Comparison of ENCODE assay signal across 10 mouse cellular contexts in the genomic region with DNA sequence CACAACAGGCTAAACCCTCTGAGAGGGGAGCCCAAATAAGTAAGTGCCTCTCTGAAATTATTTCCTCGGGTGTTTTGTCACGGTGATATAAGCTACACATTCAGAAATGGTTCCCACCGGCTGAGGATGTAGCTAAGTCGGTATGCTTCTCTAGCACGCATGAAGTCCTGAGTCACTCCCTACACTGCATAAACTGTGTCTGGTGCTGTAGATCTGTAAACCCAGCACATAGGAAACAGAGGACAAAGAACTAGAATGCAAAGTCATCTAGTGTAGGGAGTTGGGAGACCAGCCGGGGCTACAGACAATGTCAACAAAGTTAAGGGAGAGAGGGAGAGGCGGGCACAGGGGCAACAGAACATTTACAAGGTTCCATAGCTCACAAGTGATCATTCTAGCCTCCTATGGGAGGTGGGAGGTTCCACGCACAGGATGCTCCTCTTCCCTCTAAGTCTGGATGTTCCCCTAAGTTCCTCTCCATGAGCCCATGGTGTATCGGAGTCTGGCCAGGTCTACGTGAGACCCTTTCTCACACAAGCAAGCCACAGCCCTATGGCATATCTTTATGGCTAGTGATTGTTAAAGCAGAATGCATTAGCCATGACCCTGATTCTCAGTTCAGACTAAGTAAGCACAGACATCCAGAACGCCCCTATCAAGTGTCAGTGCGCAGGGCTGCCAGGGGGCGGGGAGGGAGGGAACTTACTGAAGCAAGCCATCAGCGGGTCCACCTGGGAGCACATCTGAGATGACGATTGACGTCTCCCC.
DNase-seq lines count a peak whose midpoint lies in the region; ATAC-seq and TF ChIP-seq lines count a peak whose summit lies in the region.
"Had no signal": no experiment of that assay in that cellular context is flagged by ENCODE, and none has a peak within 500 bp of the region (broad histone marks: within the 10 kb centered on the region; RNA-seq: fewer than 3 reads in every experiment).

No protein-coding gene starts in this region.

- H3K9me3 ChIP-seq in heart, embryonic 15.5 days (replicated peaks) = no peaks in the 10 kb centered on the region
- no peaks in the 10 kb centered on the region for H3K9me3 ChIP-seq in embryonic facial prominence, embryonic 14.5 days (ENCODE audit: control insufficient read depth, low read length)
- H3K9me3 ChIP-seq in hindbrain, postnatal 0 days (ENCODE audit: low read length) = no peaks in the 10 kb centered on the region
- H3K9me3 ChIP-seq: G1E had no signal

- ATAC-seq in heart, embryonic 15.5 days (replicated peaks; ENCODE audit: insufficient number of reproducible peaks, insufficient read depth, low FRiP score, low read depth) = no peak
- ATAC-seq in embryonic facial prominence, embryonic 14.5 days (ENCODE audit: low read depth) = peak; percentile 53; the same call in 1 of the 2 replicates
- peak; percentile 35; the same call in 1 of the 2 replicates for ATAC-seq in hindbrain, postnatal 0 days
- no peak for ATAC-seq in erythroid progenitor cell, adult 5-6 weeks (replicated peaks; ENCODE audit: low FRiP score, poor library complexity, severe bottlenecking)

- H3K4me1 ChIP-seq in heart, embryonic 15.5 days (replicated peaks) = peaks cover 17% of the 10 kb centered on the region
- peaks cover 7% of the 10 kb centered on the region; the same call in 1 of the 2 replicates for H3K4me1 ChIP-seq in embryonic facial prominence, embryonic 14.5 days (ENCODE audit: control insufficient read depth, insufficient read depth, low read length)
- H3K4me1 ChIP-seq in hindbrain, postnatal 0 days (ENCODE audit: insufficient read depth, low read length) = no peaks in the 10 kb centered on the region

- WGBS in heart, embryonic 15.5 days = 62% methylated on average over 16 of the region's 16 CpGs
- WGBS in embryonic facial prominence, embryonic 14.5 days = 57% methylated on average over 16 of the region's 16 CpGs
- 76% methylated on average over 16 of the region's 16 CpGs for whole genome bisulfite sequencing in hindbrain, postnatal 0 days

- TF ChIP-seq CTCF in hindbrain, postnatal 0 days (IDR thresholded peaks at IDR 0.05; ENCODE audit: low read depth) = no peak

- no peak for DNase-seq in heart, postnatal 14 days
- peak; percentile 47 for DNase-seq in embryonic facial prominence, embryonic 14.5 days (ENCODE audit: low spot score)
- no peak for DNase-seq in hindbrain, postnatal 0 days (ENCODE audit: low spot score)
- DNase-seq in neural tube, embryonic 10.5 days (ENCODE audit: extremely low spot score, low spot score) = peak; percentile 34
- no peak for DNase-seq in left cerebral cortex, postnatal 14 days (ENCODE audit: low spot score in 2 of 2)
- no peak for DNase-seq in adrenal gland, adult 2 months
- DNase-seq: cerebellum, adult 11 months had no signal

- no peak overlapping the region for H3K9ac ChIP-seq in heart, embryonic 15.5 days
- H3K9ac ChIP-seq in embryonic facial prominence, embryonic 14.5 days (ENCODE audit: low read depth, low read length) = peak overlapping the region; percentile 37
- 0 out of 2 replicates have a peak overlapping the region, but pooled peaks have one; percentile 13 for H3K9ac ChIP-seq in hindbrain, postnatal 0 days (replicated peaks; ENCODE audit: low read length)

- no peaks in the 10 kb centered on the region for H3K27me3 ChIP-seq in heart, embryonic 15.5 days
- no peaks in the 10 kb centered on the region for H3K27me3 ChIP-seq in embryonic facial prominence, embryonic 14.5 days (replicated peaks; ENCODE audit: control insufficient read depth, insufficient read depth, low read length)
- no peaks in the 10 kb centered on the region for H3K27me3 ChIP-seq in hindbrain, postnatal 0 days (ENCODE audit: insufficient read depth, low read length)

- H3K27ac ChIP-seq in heart, embryonic 15.5 days = no peak overlapping the region
- H3K27ac ChIP-seq in embryonic facial prominence, embryonic 14.5 days (replicated peaks; ENCODE audit: low read depth, low read length) = no peak overlapping the region
- no peak overlapping the region for H3K27ac ChIP-seq in hindbrain, postnatal 0 days

- peaks cover 35% of the 10 kb centered on the region for H3K36me3 ChIP-seq in heart, embryonic 15.5 days
- H3K36me3 ChIP-seq in embryonic facial prominence, embryonic 14.5 days (ENCODE audit: control insufficient read depth, insufficient read depth, low read length) = peaks cover 19% of the 10 kb centered on the region
- H3K36me3 ChIP-seq in hindbrain, postnatal 0 days (ENCODE audit: insufficient read depth, low read length) = peaks cover 6% of the 10 kb centered on the region; the same call in 1 of the 2 replicates
- H3K36me3 ChIP-seq: G1E had no signal

- H3K4me2 ChIP-seq in heart, embryonic 15.5 days = peak overlapping the region; percentile 50
- H3K4me2 ChIP-seq in embryonic facial prominence, embryonic 14.5 days (ENCODE audit: low read depth, low read length) = peak overlapping the region; percentile 56
- peak overlapping the region; percentile 57 for H3K4me2 ChIP-seq in hindbrain, postnatal 0 days (ENCODE audit: low read depth, low read length)

- H3K4me3 ChIP-seq in heart, embryonic 15.5 days = peak overlapping the region; percentile 21
- peak overlapping the region; percentile 32 for H3K4me3 ChIP-seq in embryonic facial prominence, embryonic 14.5 days (ENCODE audit: low read depth, low read length)
- peak overlapping the region; percentile 34 for H3K4me3 ChIP-seq in hindbrain, postnatal 0 days (ENCODE audit: low read length)

- intact Hi-C loops in heart, postnatal 14 days (cut with DNase I) = no loop called here
- intact Hi-C loops in left cerebral cortex, postnatal 14 days (cut with DNase I) = no loop called here

Comparison
In these comparisons a context has a peak if more than half of its experiments do, and no peak if none do; other contexts are left out.
1. ATAC-seq: peak in embryonic facial prominence, embryonic 14.5 days (single experiment) and hindbrain, postnatal 0 days (single experiment); none in heart, embryonic 15.5 days (single experiment) and erythroid progenitor cell, adult 5-6 weeks (single experiment).
2. DNase-seq: peak in embryonic facial prominence, embryonic 14.5 days (single experiment) and neural tube, embryonic 10.5 days (single experiment); none in heart, postnatal 14 days (0 of 2), hindbrain, postnatal 0 days (single experiment), left cerebral cortex, postnatal 14 days (0 of 2) and adrenal gland, adult 2 months (single experiment).
3. Peak in every context shown above with its lines, with median percentiles within 50 percentile points of each other: H3K4me2 ChIP-seq and H3K4me3 ChIP-seq.